Mouse (Mus musculus) kidney, postnatal 14 days (tissue): Measurements from ENCODE around the gene Adam1a.
A peak's percentile ranks its signal among the peaks of the same experiment; 100 is the strongest.

Experiments
- DNase-seq: peaks from one replicate; pipeline ENCODE4 v3.0.0; 2022; ENCODE audit warnings: mixed read lengths

Adam1a gene

GRCm38 (mm10) chr5:121484801-121485200 is 60.5 kb downstream of the Adam1a start:
- no peak for DNase-seq

- DNase-seq, result peak; percentile 58
Measured at GRCm38 (mm10) chr5:121477680-121478079, 67.6 kb downstream of the Adam1a start.

- DNase-seq, result no peak
Measured at GRCm38 (mm10) chr5:121476040-121476439, 69.2 kb downstream of the Adam1a start.

- peak; percentile 27 for DNase-seq
Measured at GRCm38 (mm10) chr5:121474610-121475009, 70.7 kb downstream of the Adam1a start.

GRCm38 (mm10) chr5:121472411-121472810 is 72.9 kb downstream of the Adam1a start:
- DNase-seq, result no peak

GRCm38 (mm10) chr5:121469566-121469965 is 75.7 kb downstream of the Adam1a start:
- no peak for DNase-seq
